Mouse (Mus musculus) CD4-positive, CD25-positive, alpha-beta regulatory T cell, adult 2 months (primary cell): Measurements from ENCODE around the gene Rnf212b.

ENCODE experiments used
- DNase-seq: peaks from one replicate; pipeline ENCODE4 v3.0.0-alpha.2; 2012; ENCODE audit warnings: low read depth, low spot score

Rnf212b gene

DNA sequence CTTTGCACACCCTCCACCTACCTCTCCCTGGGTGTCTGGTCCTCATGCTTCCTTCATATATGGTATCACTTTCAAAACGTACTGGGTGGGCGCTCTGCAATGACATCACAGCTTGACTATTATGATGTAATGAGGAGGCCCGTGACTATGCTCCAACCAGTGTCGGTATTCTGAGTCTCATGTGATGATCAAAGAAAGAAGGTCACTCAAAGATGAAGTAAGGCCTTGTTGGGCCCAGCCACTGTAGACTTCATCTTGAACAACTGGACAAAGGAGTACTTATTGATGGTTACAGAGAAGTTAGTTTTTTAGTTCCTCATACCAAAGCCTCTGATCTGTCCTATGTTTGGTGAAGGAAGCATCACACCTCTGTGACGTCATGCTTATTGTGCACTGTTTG is 56.9 kb downstream of the Rnf212b start, which contains the start of gene Homez:
Gene Homez, minus strand, starts transcription at position 101 of the 400 bp plus-strand sequence.
- no peak for DNase-seq

DNA sequence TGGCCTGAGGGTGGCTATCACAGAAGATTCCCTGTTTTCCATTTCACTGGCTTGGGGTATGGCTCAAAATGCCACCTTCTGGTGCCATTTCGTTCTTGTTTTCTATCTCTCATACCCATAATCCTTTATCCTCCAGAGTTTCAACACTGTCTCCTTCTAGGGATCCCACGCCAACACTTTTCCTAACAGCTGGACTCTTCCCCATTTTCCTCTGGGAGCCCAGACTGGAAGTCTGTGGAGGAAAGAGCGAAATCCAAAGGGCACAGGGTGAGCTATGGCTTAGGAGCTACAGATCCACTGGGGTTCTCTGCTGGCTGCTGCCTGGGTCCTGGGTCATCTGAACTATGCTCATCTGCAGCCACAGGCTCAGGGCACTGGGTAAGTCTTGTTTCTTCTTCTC is 60.2 kb downstream of the Rnf212b start:
- DNase-seq = no peak

DNA sequence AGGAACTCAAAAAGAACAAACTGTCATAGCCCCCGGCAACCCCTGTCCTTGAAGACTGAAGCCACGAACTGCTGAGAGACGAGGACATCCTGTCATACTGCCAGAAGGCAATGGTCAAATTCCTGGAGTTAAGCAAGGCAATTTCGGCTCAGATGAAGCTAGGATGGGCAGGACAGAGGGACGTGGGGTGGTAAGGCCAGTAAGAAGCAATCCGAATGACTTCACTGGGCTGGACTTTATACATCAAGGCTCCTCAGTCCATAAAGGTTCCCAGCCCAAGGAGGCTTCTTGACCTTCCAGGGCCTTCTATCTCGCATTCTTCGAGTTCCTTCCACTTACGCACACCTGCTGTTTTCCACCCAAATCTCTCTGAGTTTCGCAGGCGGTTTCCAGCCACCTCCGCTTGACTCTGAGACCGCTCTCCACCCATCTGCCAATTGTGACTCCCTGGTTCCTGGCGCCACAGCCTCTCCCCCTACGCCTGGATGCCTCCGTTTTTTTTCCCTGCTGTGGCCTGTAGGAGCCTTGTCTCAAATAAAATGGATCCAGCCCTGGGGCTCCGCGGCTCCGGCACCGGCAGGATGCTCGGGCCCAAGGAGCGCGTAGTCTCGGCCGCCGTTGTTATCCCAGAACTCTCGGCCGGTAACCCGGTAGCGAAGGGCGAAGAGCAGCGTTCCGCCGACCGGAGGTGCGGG is 62.0 kb downstream of the Rnf212b start:
- DNase-seq = no peak

- DNase-seq = peak; percentile 89
These were observed 62.7 kb downstream of the Rnf212b start for GRCm38 (mm10) chr14:54876539-54877047.

- DNase-seq = peak; percentile 75
These were observed 63.2 kb downstream of the Rnf212b start, which contains the start of gene Ppp1r3e for GRCm38 (mm10) chr14:54877048-54877715. Gene Ppp1r3e (minus strand): TSS chr14:54877550.

GRCm38 (mm10) chr14:54883154-54884021 is 69.4 kb downstream of the Rnf212b start, which contains the start of the genes Bcl2l2 and Gm20521:
Gene Bcl2l2 (plus strand): TSS chr14:54883377.
Gene Gm20521 (plus strand): TSS chr14:54883441.
- DNase-seq = peak; percentile 64

DNA sequence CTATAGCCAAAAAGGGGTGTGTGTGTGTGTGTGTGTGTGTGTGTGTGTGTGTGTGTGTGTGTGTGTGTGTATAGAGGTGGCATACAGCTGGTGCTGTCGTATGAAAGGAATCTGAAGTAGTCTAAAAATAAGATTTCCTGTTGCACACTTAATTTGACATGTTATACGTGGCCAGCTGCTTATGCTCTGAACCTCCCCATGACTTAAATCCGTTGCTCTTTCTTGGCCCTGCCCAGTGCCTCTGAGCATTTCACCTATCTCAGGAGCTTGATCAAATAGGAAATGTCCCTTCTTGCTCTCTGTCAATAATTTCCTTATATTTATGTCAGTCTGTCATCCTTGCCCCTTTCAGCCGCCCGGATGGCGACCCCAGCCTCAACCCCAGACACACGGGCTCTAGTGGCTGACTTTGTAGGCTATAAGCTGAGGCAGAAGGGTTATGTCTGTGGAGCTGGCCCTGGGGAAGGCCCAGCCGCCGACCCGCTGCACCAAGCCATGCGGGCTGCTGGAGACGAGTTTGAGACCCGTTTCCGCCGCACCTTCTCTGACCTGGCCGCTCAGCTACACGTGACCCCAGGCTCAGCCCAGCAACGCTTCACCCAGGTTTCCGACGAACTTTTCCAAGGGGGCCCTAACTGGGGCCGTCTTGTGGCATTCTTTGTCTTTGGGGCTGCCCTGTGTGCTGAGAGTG is 70.2 kb downstream of the Rnf212b start:
- no peak for DNase-seq

- no peak for DNase-seq
These were observed 71.4 kb downstream of the Rnf212b start for GRCm38 (mm10) chr14:54885309-54885708.

DNA sequence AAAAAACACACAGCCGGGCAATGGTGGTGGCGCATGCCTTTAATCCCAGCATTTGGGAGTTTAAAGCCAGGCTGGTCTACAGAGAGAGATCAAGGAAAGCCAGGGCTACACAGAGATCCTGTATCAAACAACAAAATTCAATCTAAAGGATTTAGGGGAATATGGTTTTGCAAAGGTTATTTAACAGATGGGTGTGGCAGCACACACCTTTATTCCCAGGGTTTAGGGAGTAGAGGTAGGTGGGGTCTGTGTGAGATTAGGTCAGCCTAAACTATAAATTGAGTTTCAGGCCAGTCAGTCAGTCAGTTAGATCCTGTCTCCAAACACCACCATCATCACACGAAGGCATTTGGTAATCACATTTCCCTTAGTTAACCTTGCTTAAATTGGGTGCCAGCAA is 78.3 kb downstream of the Rnf212b start, which contains the start of gene Pabpn1:
Gene Pabpn1, plus strand, starts transcription at position 301 of the 400 bp plus-strand sequence.
- DNase-seq = no peak

GRCm38 (mm10) chr14:54893651-54894181 is 79.8 kb downstream of the Rnf212b start:
- DNase-seq = peak; percentile 98

GRCm38 (mm10) chr14:54894296-54895151 is 80.6 kb downstream of the Rnf212b start:
- DNase-seq = peak; percentile 69

GRCm38 (mm10) chr14:54897445-54897844 is 83.5 kb downstream of the Rnf212b start:
- no peak for DNase-seq

DNA sequence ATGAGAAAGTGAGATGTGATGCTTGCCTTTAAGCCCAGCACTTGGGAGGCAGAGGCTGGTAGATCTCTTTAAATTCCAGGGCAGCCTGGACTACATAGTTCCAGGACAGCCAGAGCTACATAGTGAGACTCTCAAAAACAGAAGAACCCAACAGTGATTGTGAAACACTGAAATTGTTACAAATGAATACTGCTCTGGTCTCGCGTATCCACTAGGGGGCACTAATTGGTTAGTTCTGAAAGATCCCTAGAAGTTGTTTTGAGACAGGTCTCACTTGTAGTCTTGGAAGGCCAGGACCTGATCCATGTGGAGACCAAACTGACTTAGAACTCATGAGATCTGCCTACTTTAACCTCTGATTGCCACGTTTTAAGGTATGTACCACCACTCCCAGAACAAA is 86.4 kb downstream of the Rnf212b start:
- peak; percentile 82 for DNase-seq

DNA sequence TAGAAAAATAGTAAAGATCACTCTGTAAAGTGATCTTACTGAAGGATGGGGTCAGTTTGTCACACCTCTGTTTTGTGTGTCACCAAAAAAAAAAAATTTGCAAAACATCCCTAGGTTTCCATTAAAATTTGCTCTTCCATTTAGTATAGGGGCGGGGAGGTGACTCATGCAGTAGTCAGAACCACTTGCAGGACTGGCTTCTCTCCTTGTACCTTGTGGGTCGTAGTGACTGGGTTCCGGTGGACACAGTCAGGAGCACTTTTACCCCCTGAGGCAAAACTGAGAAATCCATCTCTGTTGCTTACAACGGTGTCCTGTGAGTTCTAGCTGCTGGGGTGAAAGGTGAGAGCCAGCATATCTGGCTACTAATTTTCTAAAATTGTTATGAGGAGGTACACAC is 89.7 kb downstream of the Rnf212b start:
- DNase-seq = no peak
